Mouse (Mus musculus) stomach, postnatal 0 days (tissue): ENCODE results near the gene Cdh4.

Source experiments
- CTCF ChIP-seq: IDR thresholded peaks from 2 replicates; pipeline ENCODE4 v1.5.1; 2016; ENCODE audit warnings: antibody characterized with exemption, low read depth, mild to moderate bottlenecking, moderate library complexity
- EP300 ChIP-seq: optimal IDR thresholded peaks from 2 replicates; pipeline ENCODE3; 2016; ENCODE audit warnings: antibody characterized with exemption

GRCm38 (mm10) chr2:179852169-179852568, 409.9 kb downstream of the Cdh4 start:
- TF ChIP-seq CTCF (no peak), EP300 (no peak)
